Mouse (Mus musculus): ENCODE results near the gene Usp47. TPM values are rescaled to one million over a fixed set of nuclear protein-coding genes. Genes with fewer than 3 reads are reported as not detected.
"Not testable (repeated sequence)": the region's sequence is repeated elsewhere in the genome, so short reads cannot be mapped to it uniquely, and the experiment has no call there.

Usp47 gene
- polyA plus RNA-seq, 1 experiment from 2014 or later = 58.1 TPM

GRCm38 (mm10) chr7:112045249-112045648, 21.9 kb downstream of the Usp47 start:
- Histone ChIP-seq H3K4me1 (0 out of 2 replicates have a peak, but pooled peaks cover 2% of the 10 kb centered on the region), H3K9ac (replicated peaks) (no peak overlapping the region), H3K4me2 (no peak overlapping the region), H3K9me3 (replicated peaks) (no peaks in the 10 kb centered on the region), H3K27me3 (replicated peaks) (no peaks in the 10 kb centered on the region), H3K36me3 (no peaks in the 10 kb centered on the region), H3K4me3 (replicated peaks) (no peak overlapping the region), H3K27ac (replicated peaks) (no peak overlapping the region)
- 81% methylated on average over 1 of the region's 1 CpGs for WGBS
- ATAC-seq (ENCODE audit: low FRiP score) = no peak

DNA sequence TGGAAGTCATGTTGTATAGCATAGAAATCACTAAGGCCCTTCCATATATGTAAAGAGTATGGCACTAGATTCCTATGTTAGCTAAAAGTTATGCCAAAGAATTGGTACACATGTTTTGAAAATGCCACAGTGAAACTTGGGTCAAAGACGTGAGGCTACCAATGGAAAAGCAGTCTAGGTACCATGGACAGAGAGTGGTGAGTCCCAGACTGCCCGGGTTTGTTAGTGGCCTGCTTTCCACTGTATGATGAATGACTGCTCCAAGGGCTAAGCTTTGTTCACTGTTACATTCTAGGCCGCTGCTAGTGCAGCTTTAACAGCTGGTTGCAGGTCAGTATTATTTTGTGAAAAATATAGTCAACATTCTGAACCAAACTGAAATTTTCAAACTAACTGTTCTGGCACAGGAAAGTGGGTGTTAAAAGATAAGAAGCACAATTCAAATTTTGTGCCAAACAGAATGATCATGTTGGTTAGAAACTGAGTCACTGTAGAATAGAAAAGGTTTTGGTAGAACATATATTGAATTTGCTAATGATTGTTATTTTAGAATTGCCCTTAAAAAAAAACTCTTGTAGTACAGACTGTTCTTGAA, 22.6 kb downstream of the Usp47 start:
- Histone ChIP-seq H3K4me3 (replicated peaks) (no peak overlapping the region), H3K9ac (replicated peaks) (no peak overlapping the region), H3K9me3 (replicated peaks) (no peaks in the 10 kb centered on the region), H3K4me2 (no peak overlapping the region), H3K27ac (replicated peaks) (no peak overlapping the region), H3K36me3 (no peaks in the 10 kb centered on the region), H3K4me1 (0 out of 2 replicates have a peak, but pooled peaks cover 2% of the 10 kb centered on the region), H3K27me3 (replicated peaks) (no peaks in the 10 kb centered on the region)
- WGBS = 50% methylated on average over 3 of the region's 3 CpGs
- no peak for ATAC-seq (ENCODE audit: low FRiP score)

DNA sequence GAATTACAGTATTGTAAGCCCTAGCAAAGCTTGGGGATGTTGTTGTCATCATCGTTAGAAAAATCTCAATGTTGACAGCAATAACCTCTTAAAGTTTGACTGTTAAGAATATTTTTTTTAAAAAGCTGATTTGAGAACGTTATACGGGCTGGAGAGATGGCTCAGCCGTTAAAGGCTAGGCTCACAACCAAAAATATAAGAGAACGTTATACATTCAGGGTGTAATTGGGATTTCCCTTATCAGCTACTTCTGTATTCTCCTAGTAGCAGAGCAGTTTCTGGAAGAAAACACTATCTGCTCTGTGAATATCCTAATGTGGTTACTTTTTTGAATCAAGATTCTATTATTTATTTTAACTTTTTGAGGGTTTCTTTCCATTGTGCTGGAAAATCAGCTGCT, 25.3 kb downstream of the Usp47 start:
- no peak for ATAC-seq (ENCODE audit: low FRiP score)
- WGBS = 90% methylated on average over 5 of the region's 5 CpGs

GRCm38 (mm10) chr7:112053667-112054066, 30.4 kb downstream of the Usp47 start:
- H3K4me1 ChIP-seq = no peaks in the 10 kb centered on the region
- 83% methylated on average over 3 of the region's 3 CpGs for WGBS
- H3K27ac ChIP-seq (replicated peaks) = no peak overlapping the region
- peaks cover 21% of the 10 kb centered on the region for H3K36me3 ChIP-seq
- H3K9ac ChIP-seq (replicated peaks) = no peak overlapping the region
- H3K9me3 ChIP-seq (replicated peaks) = no peaks in the 10 kb centered on the region
- no peak for ATAC-seq (ENCODE audit: low FRiP score)
- no peak overlapping the region for H3K4me2 ChIP-seq
- H3K27me3 ChIP-seq (replicated peaks) = no peaks in the 10 kb centered on the region
- no peak overlapping the region for H3K4me3 ChIP-seq (replicated peaks)

More for the DNA sequence above, 25.3 kb downstream of the Usp47 start:
- Histone ChIP-seq H3K9me3 (replicated peaks) (no peaks in the 10 kb centered on the region), H3K4me2 (no peak overlapping the region), H3K27me3 (replicated peaks) (no peaks in the 10 kb centered on the region), H3K4me1 (0 out of 2 replicates have a peak, but pooled peaks cover 2% of the 10 kb centered on the region), H3K4me3 (replicated peaks) (no peak overlapping the region), H3K9ac (replicated peaks) (no peak overlapping the region), H3K27ac (replicated peaks) (no peak overlapping the region), H3K36me3 (no peaks in the 10 kb centered on the region)

GRCm38 (mm10) chr7:112055901-112056625, 32.8 kb downstream of the Usp47 start:
- no peaks in the 10 kb centered on the region for H3K27me3 ChIP-seq (replicated peaks)
- 88% methylated on average over 8 of the region's 8 CpGs for WGBS
- peaks cover 27% of the 10 kb centered on the region for H3K36me3 ChIP-seq

GRCm38 (mm10) chr7:112074868-112075267, 51.6 kb downstream of the Usp47 start:
- no peaks in the 10 kb centered on the region for H3K9me3 ChIP-seq (replicated peaks)
- peaks cover 27% of the 10 kb centered on the region for H3K36me3 ChIP-seq
- WGBS = 92% methylated on average over 5 of the region's 5 CpGs
- H3K4me2 ChIP-seq = no peak overlapping the region
- H3K4me1 ChIP-seq = no peaks in the 10 kb centered on the region
- ATAC-seq (ENCODE audit: low FRiP score) = no peak
- no peaks in the 10 kb centered on the region for H3K27me3 ChIP-seq (replicated peaks)
- H3K4me3 ChIP-seq (replicated peaks) = no peak overlapping the region
- no peak overlapping the region for H3K27ac ChIP-seq (replicated peaks)
- no peak overlapping the region for H3K9ac ChIP-seq (replicated peaks)

More at GRCm38 (mm10) chr7:112055901-112056625, 32.8 kb downstream of the Usp47 start:
- Histone ChIP-seq H3K27ac (replicated peaks) (no peak overlapping the region), H3K4me1 (no peaks in the 10 kb centered on the region), H3K9me3 (replicated peaks) (no peaks in the 10 kb centered on the region), H3K4me3 (replicated peaks) (no peak overlapping the region), H3K4me2 (no peak overlapping the region), H3K9ac (replicated peaks) (no peak overlapping the region)
- no peak for ATAC-seq (ENCODE audit: low FRiP score)

DNA sequence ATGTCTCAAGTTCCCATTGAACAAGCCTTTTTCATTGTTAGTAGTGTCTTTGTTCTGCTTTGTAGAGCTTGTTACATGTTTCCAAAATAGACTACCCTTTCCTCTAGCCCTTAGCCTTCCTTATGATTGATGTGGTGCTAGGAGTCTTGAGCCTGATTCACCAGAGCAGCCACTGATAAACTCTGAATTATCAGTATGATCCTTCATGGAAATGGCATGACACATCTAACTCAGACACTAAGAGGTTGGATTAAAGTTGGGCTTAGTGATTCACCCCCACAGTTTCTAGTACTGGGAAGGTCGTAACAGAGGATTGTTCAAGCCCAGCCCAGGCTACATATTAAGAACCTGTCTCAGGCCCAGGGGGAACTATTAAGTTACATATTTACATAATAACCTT, 59.3 kb downstream of the Usp47 start:
- H3K36me3 ChIP-seq = peaks cover 40% of the 10 kb centered on the region
- no peaks in the 10 kb centered on the region for H3K4me1 ChIP-seq
- WGBS = 86% methylated on average over 1 of the region's 1 CpGs
- H3K4me3 ChIP-seq (replicated peaks) = no peak overlapping the region
- no peak overlapping the region for H3K9ac ChIP-seq (replicated peaks)
- H3K27me3 ChIP-seq (replicated peaks) = no peaks in the 10 kb centered on the region
- H3K9me3 ChIP-seq (replicated peaks) = no peaks in the 10 kb centered on the region
- H3K27ac ChIP-seq (replicated peaks) = no peak overlapping the region
- ATAC-seq (ENCODE audit: low FRiP score) = no peak
- H3K4me2 ChIP-seq = no peak overlapping the region

DNA sequence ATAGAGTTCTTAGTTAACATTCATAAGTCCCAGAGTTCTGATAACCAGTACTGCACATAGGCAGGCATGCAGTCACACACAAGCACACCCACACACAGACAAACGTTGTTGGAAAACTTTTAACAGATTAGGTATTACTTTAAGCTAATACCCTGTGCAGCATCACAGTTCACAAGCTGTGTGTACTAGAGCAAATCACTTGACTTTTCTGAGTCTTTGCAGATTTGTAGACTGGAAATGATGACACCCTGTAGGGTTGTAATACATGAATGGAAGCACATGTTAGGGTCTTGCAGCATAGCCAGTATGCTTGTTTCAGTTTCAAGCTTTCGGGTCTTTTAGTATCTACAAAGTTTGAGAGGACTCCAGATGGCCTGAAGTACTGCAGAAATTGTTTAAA, 60.9 kb downstream of the Usp47 start:
- no peak for ATAC-seq (ENCODE audit: low FRiP score)
- 86% methylated on average over 2 of the region's 2 CpGs for WGBS
- H3K36me3 ChIP-seq = peaks cover 44% of the 10 kb centered on the region

DNA sequence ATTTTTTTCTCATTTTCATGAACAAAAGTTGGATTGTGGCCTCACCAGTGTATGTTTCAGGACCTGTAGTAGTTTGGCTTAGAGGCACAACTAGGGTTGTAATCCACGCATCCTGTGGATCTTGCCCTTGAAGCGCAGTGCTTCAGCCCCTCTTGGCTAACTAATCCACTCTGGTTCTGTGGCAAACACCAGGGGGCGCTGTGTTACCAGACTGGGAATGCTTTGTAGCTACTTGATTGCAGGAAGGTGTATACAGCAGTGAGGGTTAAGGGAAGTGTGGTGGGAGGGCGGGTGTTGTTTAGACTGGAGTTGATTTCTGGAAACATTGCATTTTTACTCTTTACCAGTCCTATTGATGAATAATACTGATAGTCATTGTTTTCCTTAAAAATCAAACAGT, 61.8 kb downstream of the Usp47 start:
- H3K4me1 ChIP-seq = no peaks in the 10 kb centered on the region
- no peak overlapping the region for H3K4me3 ChIP-seq (replicated peaks)
- no peak overlapping the region for H3K27ac ChIP-seq (replicated peaks)
- H3K9ac ChIP-seq (replicated peaks) = no peak overlapping the region
- H3K4me2 ChIP-seq = no peak overlapping the region
- no peak for ATAC-seq (ENCODE audit: low FRiP score)
- 39% methylated on average over 4 of the region's 4 CpGs for WGBS
- H3K9me3 ChIP-seq (replicated peaks) = no peaks in the 10 kb centered on the region
- peaks cover 42% of the 10 kb centered on the region for H3K36me3 ChIP-seq
- no peaks in the 10 kb centered on the region for H3K27me3 ChIP-seq (replicated peaks)

More for the DNA sequence above, 60.9 kb downstream of the Usp47 start:
- Histone ChIP-seq H3K4me3 (replicated peaks) (no peak overlapping the region), H3K9ac (replicated peaks) (no peak overlapping the region), H3K27ac (replicated peaks) (no peak overlapping the region), H3K9me3 (replicated peaks) (no peaks in the 10 kb centered on the region), H3K27me3 (replicated peaks) (no peaks in the 10 kb centered on the region), H3K4me2 (no peak overlapping the region), H3K4me1 (no peaks in the 10 kb centered on the region)

GRCm38 (mm10) chr7:112086186-112086585, 62.9 kb downstream of the Usp47 start:
- Histone ChIP-seq H3K4me3 (replicated peaks) (no peak overlapping the region), H3K9ac (replicated peaks) (no peak overlapping the region), H3K9me3 (replicated peaks) (no peaks in the 10 kb centered on the region), H3K27me3 (replicated peaks) (no peaks in the 10 kb centered on the region), H3K4me2 (no peak overlapping the region), H3K27ac (replicated peaks) (no peak overlapping the region), H3K36me3 (peaks cover 49% of the 10 kb centered on the region), H3K4me1 (no peaks in the 10 kb centered on the region)
- WGBS = 97% methylated on average over 2 of the region's 2 CpGs
- no peak for ATAC-seq (ENCODE audit: low FRiP score)

GRCm38 (mm10) chr7:112094923-112095322, 71.6 kb downstream of the Usp47 start:
- H3K9ac ChIP-seq (replicated peaks); H3K27ac ChIP-seq (replicated peaks); H3K27me3 ChIP-seq (replicated peaks); H3K9me3 ChIP-seq (replicated peaks); ATAC-seq (ENCODE audit: low FRiP score); H3K4me3 ChIP-seq (replicated peaks); H3K4me2 ChIP-seq; H3K4me1 ChIP-seq: not testable (repeated sequence)
- 91% methylated on average over 4 of the region's 4 CpGs for WGBS
- peaks cover 71% of the 10 kb centered on the region for H3K36me3 ChIP-seq

GRCm38 (mm10) chr7:112100887-112101286, 77.6 kb downstream of the Usp47 start:
- H3K4me3 ChIP-seq (replicated peaks) = no peak overlapping the region
- no peak overlapping the region for H3K27ac ChIP-seq (replicated peaks)
- no peak overlapping the region for H3K4me2 ChIP-seq
- no peaks in the 10 kb centered on the region for H3K27me3 ChIP-seq (replicated peaks)
- ATAC-seq (ENCODE audit: low FRiP score) = no peak
- no peaks in the 10 kb centered on the region for H3K9me3 ChIP-seq (replicated peaks)
- H3K9ac ChIP-seq (replicated peaks) = no peak overlapping the region
- peaks cover 64% of the 10 kb centered on the region for H3K36me3 ChIP-seq
- 94% methylated on average over 2 of the region's 2 CpGs for WGBS
- no peaks in the 10 kb centered on the region for H3K4me1 ChIP-seq
